Mouse (Mus musculus) adrenal gland, postnatal 10 days (tissue): Measurements from ENCODE around the gene Cxcl17. TPM values are rescaled to one million over a fixed set of nuclear protein-coding genes. Genes with fewer than 3 reads are reported as not detected.

Experiments used
- DNase-seq: peaks from one replicate; pipeline ENCODE4 v3.0.0; 2021; ENCODE audit warnings: mixed read lengths
- total RNA-seq, 2 experiments: library from RNA; stranded (reverse); gene quantifications; 2 replicates each; pipeline ENCODE4 v1.2.3; 2021

Cxcl17 gene
- total RNA-seq, 2 experiments from 2014 or later = not detected

DNA sequence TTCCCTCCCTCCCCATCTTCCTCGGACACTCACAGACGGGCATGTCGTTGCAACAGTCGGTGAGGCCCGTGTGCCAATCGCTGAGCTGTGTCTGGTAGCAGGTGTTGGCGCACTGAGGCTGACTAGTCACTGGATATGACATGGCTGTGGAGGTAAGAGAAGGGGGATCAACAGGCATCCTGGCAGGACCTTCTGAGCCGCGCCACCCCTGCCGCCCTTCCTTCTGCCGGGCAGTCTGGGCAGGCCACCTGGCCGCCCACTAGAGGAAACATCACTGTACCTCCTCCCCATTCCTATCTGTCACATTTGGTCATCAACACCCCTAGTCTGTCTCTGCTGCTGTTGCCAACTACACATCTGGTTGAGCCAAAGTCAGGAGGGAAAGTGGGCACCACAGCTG, 44.4 kb downstream of the Cxcl17 start:
- DNase-seq = no peak

DNA sequence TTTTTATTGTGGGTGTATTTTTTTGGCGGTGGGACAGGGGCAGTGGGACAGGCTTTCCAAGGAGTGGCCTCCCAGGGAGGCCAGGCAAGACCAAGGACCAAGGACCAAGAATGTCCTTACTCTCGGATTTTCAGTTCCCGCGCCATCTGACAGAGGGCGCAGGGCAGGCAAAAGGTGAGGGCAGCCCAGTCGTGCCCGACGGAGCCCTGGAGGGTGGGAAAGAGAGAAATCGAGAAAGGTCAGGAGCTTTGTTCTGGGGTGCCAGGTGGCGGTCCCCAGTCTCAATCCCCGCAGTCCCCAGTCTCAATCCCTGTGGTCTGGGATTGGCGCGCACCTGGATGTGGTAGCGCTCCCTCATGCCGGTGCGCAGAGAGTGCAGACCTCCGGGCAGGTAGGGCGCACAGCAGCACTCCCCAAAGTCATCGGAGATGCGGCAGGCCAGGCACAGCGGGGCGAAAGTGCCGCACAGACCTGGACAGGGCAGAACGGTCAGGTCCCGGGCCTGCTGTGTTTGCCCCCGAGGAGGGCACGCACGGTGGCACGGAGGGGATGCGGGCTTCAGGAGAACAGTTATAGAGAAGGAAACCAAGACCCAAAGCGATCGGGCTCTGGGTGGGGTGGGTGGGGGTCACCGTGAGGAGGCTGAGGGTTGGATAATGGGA, 44.9 kb downstream of the Cxcl17 start:
- DNase-seq = peak; percentile 62

DNA sequence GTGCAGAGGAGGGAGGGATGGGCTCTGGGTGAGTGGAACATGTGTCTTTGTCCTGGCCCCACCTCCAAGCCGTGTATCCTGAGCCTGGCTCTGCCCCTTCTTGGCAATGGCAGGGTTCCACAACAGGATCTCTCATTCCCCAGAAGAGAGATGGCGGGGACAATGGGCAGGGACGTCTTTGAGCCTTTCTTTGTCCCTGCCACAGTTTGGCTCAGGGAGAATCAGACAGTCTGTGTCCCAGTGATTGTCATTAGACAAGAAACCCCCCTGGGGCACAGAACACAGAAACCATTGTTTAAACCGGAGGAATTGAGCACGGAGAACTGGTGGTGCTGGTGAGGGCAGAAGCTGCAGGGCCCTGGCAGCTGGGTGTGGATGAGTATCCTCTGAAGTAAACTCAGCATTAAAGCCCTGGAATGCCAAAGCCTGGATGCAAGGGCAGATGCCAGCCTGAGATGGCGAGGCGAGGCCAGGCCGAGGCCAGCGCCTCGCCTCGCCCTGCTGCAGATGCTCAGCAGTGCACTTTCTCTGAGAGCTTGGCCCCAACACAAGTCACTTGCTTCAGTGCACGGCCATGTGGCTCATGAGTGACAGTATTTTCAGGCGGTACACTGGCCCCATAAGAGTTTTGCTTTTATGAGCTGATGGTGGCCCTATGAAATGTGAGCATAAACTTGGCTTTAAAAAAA, 46.6 kb downstream of the Cxcl17 start:
- no peak for DNase-seq

DNA sequence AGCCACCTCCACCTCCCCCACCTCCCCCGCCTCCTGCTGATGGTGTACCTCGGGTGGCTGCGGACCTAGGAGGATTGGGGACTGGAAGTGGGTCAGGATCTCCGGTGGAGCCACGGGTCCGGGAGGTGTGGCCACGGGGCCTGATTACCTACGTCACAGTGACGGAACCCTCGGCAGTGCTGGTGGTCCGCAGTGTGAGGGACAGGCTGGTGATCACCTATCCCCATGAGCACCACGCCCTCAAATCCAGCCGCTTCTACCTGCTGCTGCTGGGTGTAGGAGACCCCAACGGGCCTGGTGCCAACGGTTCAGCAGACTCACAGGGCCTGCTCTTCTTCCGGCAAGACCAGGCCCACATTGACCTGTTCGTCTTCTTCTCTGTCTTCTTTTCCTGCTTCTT, 49.1 kb downstream of the Cxcl17 start:
- no peak for DNase-seq

DNA sequence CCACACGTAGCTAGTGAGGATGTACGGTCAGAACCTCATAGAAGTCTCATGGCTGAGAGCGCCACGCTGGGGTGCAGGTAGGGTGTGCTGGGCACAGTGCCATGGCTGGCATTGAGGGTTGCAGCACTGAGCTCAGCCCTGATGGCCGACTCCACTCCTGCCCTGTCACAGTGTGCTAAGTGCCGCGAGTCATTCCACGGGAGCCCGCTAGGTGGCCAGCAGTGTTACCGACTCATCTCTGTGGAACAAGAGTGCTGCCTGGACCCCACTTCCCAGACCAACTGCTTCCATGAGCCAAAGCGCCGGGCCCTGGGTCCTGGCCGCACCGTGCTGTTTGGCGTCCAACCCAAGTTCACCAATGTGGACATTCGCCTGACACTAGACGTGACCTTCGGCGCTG, 49.5 kb downstream of the Cxcl17 start:
- DNase-seq = peak; percentile 69

DNA sequence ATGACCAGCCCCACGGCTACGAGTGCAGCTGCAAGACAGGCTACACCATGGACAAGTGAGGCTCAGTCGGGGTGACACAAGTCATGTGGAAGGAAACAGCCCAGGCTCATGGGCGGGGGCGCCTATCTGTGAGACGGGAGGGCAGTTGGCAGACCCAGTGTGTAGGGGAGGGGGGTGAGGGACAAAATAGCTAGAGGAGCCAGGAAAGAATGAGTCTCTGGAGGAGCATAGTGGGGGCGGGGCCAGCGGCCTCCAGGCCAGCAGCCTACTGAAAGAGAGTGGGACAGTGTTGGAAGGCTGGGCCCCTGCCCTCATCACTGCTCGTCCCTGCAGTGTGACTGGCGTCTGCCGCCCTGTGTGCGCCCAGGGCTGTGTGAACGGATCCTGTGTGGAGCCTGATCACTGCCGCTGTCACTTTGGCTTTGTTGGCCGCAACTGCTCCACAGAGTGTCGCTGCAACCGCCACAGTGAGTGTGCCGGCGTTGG, 53.9 kb downstream of the Cxcl17 start:
- peak; percentile 49 for DNase-seq

Other genes with a start within 250 kb of the Cxcl17 start
- 1 to 10 TPM; 2.3 to 3.6 TPM for gene Pou2f2, start 233.2 kb downstream of the Cxcl17 start, total RNA-seq
- gene Dedd2, start 192.3 kb downstream of the Cxcl17 start, total RNA-seq = 10 to 100 TPM; 14.8 to 16.9 TPM
- 10 to 100 TPM in 1 of 2 experiments, 1 to 10 TPM in 1; 9.2 to 11.8 TPM for gene Zfp526, start 191.5 kb downstream of the Cxcl17 start, total RNA-seq
- 10 to 100 TPM; 92.5 to 96.7 TPM for gene Gsk3a, start 175.0 kb downstream of the Cxcl17 start, total RNA-seq
- gene Erf, start 162.1 kb downstream of the Cxcl17 start, total RNA-seq = 10 to 100 TPM; 33.0 to 42.3 TPM
- 100 to 1,000 TPM in 1 of 2 experiments, 10 to 100 TPM in 1; 92.7 to 116 TPM for gene Cic, start 145.2 kb downstream of the Cxcl17 start, total RNA-seq
- 10 to 100 TPM; 38.1 to 39.7 TPM for gene Pafah1b3, start 114.9 kb downstream of the Cxcl17 start, total RNA-seq
- not detected for gene Prr19, start 111.5 kb downstream of the Cxcl17 start, total RNA-seq
- gene Tmem145, start 106.8 kb downstream of the Cxcl17 start, total RNA-seq = 1 to 10 TPM; 1.1 to 2.2 TPM
- 10 to 100 TPM; 31.1 to 41.0 TPM for gene Megf8, start 95.7 kb downstream of the Cxcl17 start, total RNA-seq
- not detected for gene Cnfn, start 43.2 kb downstream of the Cxcl17 start, total RNA-seq
- 100 to 1,000 TPM; 391 to 441 TPM for gene Lipe, start 14.2 kb downstream of the Cxcl17 start, total RNA-seq
- 10 to 100 TPM; 16.0 to 21.7 TPM for gene Ceacam1, start 64.7 kb upstream of the Cxcl17 start, total RNA-seq
- 1 to 10 TPM; 2.0 to 3.4 TPM for gene Ceacam2, start 127.0 kb upstream of the Cxcl17 start, total RNA-seq
- not detected for gene Erich4, start 203.0 kb upstream of the Cxcl17 start, total RNA-seq
- 10 to 100 TPM; 36.2 to 51.7 TPM for gene Dmac2, start 206.5 kb upstream of the Cxcl17 start, total RNA-seq
- gene B3gnt8, start 213.8 kb upstream of the Cxcl17 start, total RNA-seq = 1 to 10 TPM; 4.0 TPM
- gene Bckdha, start 246.1 kb upstream of the Cxcl17 start, total RNA-seq = 100 to 1,000 TPM; 251 to 252 TPM
- gene Exosc5, start 246.3 kb upstream of the Cxcl17 start, total RNA-seq = 10 to 100 TPM; 45.3 to 50.6 TPM